Mouse (Mus musculus): ENCODE results near the gene Txn2. TPM values are rescaled to one million over a fixed set of nuclear protein-coding genes. Genes with fewer than 3 reads are reported as not detected.

Gene Txn2
- polyA plus RNA-seq, 1 experiment from 2014 or later, result 239 TPM

- 91% methylated on average over 6 of the region's 6 CpGs for WGBS
Measured at GRCm38 (mm10) chr15:77921636-77922035, 7.2 kb downstream of the Txn2 start.

GRCm38 (mm10) chr15:77920511-77921462 is 8.0 kb downstream of the Txn2 start:
- 73% methylated on average over 10 of the region's 10 CpGs for WGBS
- Histone ChIP-seq H3K9me3 (replicated peaks; ENCODE audit: control insufficient read depth, low read length) (no peaks in the 10 kb centered on the region), H3K4me3 (ENCODE audit: low read depth, low read length) (no peak overlapping the region), H3K27ac (replicated peaks; ENCODE audit: low read depth, low read length) (no peak overlapping the region), H3K4me1 (ENCODE audit: control insufficient read depth, insufficient read depth, low read length) (no peaks in the 10 kb centered on the region), H3K27me3 (ENCODE audit: control insufficient read depth, insufficient read depth, low read length) (no peaks in the 10 kb centered on the region), H3K4me2 (ENCODE audit: low read depth, low read length) (no peak overlapping the region), H3K36me3 (replicated peaks; ENCODE audit: control insufficient read depth, insufficient read depth, low read depth, low read length) (peaks cover 4% of the 10 kb centered on the region), H3K9ac (replicated peaks; ENCODE audit: low read length) (no peak overlapping the region)
- no peak for ATAC-seq (replicated peaks; ENCODE audit: insufficient number of reproducible peaks, low FRiP score, low TSS enrichment, low read depth)
- DNase-seq (ENCODE audit: low spot score), result peak; percentile 50

More at GRCm38 (mm10) chr15:77921636-77922035, 7.2 kb downstream of the Txn2 start:
- H3K27me3 ChIP-seq (ENCODE audit: control insufficient read depth, insufficient read depth, low read length), result no peaks in the 10 kb centered on the region
- H3K9me3 ChIP-seq (replicated peaks; ENCODE audit: control insufficient read depth, low read length), result no peaks in the 10 kb centered on the region
- H3K27ac ChIP-seq (replicated peaks; ENCODE audit: low read depth, low read length), result no peak overlapping the region
- no peak overlapping the region for H3K4me2 ChIP-seq (ENCODE audit: low read depth, low read length)
- no peak overlapping the region for H3K4me3 ChIP-seq (ENCODE audit: low read depth, low read length)
- no peak for DNase-seq (ENCODE audit: low spot score)
- peaks cover 4% of the 10 kb centered on the region for H3K36me3 ChIP-seq (replicated peaks; ENCODE audit: control insufficient read depth, insufficient read depth, low read depth, low read length)
- H3K4me1 ChIP-seq (ENCODE audit: control insufficient read depth, insufficient read depth, low read length), result no peaks in the 10 kb centered on the region
- no peak for ATAC-seq (replicated peaks; ENCODE audit: insufficient number of reproducible peaks, low FRiP score, low TSS enrichment, low read depth)
- H3K9ac ChIP-seq (replicated peaks; ENCODE audit: low read length), result no peak overlapping the region

DNA sequence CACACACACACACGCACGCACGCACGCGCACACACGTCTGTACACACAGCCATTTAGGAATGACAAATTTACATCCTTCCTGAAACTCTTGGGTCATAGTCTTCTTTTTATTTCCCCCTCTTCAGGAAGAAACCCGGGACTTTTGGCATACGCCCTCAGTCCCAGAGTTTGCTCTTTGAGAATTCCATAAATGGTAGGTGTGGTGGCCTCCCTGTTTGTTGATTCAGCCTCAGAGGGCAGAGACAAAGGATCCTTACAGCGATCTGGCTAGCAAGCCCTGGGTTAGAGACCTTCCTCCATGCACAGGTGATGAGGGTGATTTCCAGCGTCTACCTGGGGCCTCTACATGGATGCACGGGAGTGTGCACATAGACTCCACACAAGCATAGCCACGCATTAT is 9.4 kb downstream of the Txn2 start:
- Histone ChIP-seq H3K4me3 (ENCODE audit: low read depth, low read length) (no peak overlapping the region), H3K9ac (replicated peaks; ENCODE audit: low read length) (no peak overlapping the region), H3K27me3 (ENCODE audit: control insufficient read depth, insufficient read depth, low read length) (no peaks in the 10 kb centered on the region), H3K4me2 (ENCODE audit: low read depth, low read length) (no peak overlapping the region), H3K36me3 (replicated peaks; ENCODE audit: control insufficient read depth, insufficient read depth, low read depth, low read length) (peaks cover 9% of the 10 kb centered on the region), H3K4me1 (ENCODE audit: control insufficient read depth, insufficient read depth, low read length) (no peaks in the 10 kb centered on the region), H3K9me3 (replicated peaks; ENCODE audit: control insufficient read depth, low read length) (no peaks in the 10 kb centered on the region), H3K27ac (replicated peaks; ENCODE audit: low read depth, low read length) (no peak overlapping the region)
- ATAC-seq (replicated peaks; ENCODE audit: insufficient number of reproducible peaks, low FRiP score, low TSS enrichment, low read depth), result no peak
- WGBS, result 90% methylated on average over 12 of the region's 12 CpGs
- no peak for DNase-seq (ENCODE audit: low spot score)

- H3K9me3 ChIP-seq (replicated peaks; ENCODE audit: control insufficient read depth, low read length), result no peaks in the 10 kb centered on the region
- WGBS, result 42% methylated on average over 8 of the region's 8 CpGs
- peaks cover 5% of the 10 kb centered on the region for H3K36me3 ChIP-seq (replicated peaks; ENCODE audit: control insufficient read depth, insufficient read depth, low read depth, low read length)
- H3K4me1 ChIP-seq (ENCODE audit: control insufficient read depth, insufficient read depth, low read length), result no peaks in the 10 kb centered on the region
- no peak overlapping the region for H3K4me3 ChIP-seq (ENCODE audit: low read depth, low read length)
- no peak overlapping the region for H3K9ac ChIP-seq (replicated peaks; ENCODE audit: low read length)
- no peak overlapping the region for H3K4me2 ChIP-seq (ENCODE audit: low read depth, low read length)
- H3K27me3 ChIP-seq (ENCODE audit: control insufficient read depth, insufficient read depth, low read length), result no peaks in the 10 kb centered on the region
- H3K27ac ChIP-seq (replicated peaks; ENCODE audit: low read depth, low read length), result no peak overlapping the region
- DNase-seq (ENCODE audit: low spot score) (peak; percentile 95), ATAC-seq (replicated peaks; ENCODE audit: insufficient number of reproducible peaks, low FRiP score, low TSS enrichment, low read depth) (no peak)
Measured at GRCm38 (mm10) chr15:77916851-77917544, 11.8 kb downstream of the Txn2 start.

- Histone ChIP-seq H3K36me3 (replicated peaks; ENCODE audit: control insufficient read depth, insufficient read depth, low read depth, low read length) (peaks cover 5% of the 10 kb centered on the region; the same call in 1 of the 2 replicates), H3K27me3 (ENCODE audit: control insufficient read depth, insufficient read depth, low read length) (no peaks in the 10 kb centered on the region), H3K9ac (replicated peaks; ENCODE audit: low read length) (no peak overlapping the region), H3K4me2 (ENCODE audit: low read depth, low read length) (no peak overlapping the region), H3K4me3 (ENCODE audit: low read depth, low read length) (no peak overlapping the region), H3K27ac (replicated peaks; ENCODE audit: low read depth, low read length) (no peak overlapping the region), H3K9me3 (replicated peaks; ENCODE audit: control insufficient read depth, low read length) (no peaks in the 10 kb centered on the region), H3K4me1 (ENCODE audit: control insufficient read depth, insufficient read depth, low read length) (no peaks in the 10 kb centered on the region)
- no peak for DNase-seq (ENCODE audit: low spot score)
- WGBS, result 94% methylated on average over 4 of the region's 4 CpGs
- no peak for ATAC-seq (replicated peaks; ENCODE audit: insufficient number of reproducible peaks, low FRiP score, low TSS enrichment, low read depth)
Measured at GRCm38 (mm10) chr15:77915287-77915686, 13.5 kb downstream of the Txn2 start.

GRCm38 (mm10) chr15:77914507-77914906 is 14.3 kb downstream of the Txn2 start:
- Histone ChIP-seq H3K4me3 (ENCODE audit: low read depth, low read length) (no peak overlapping the region), H3K9ac (replicated peaks; ENCODE audit: low read length) (no peak overlapping the region), H3K36me3 (replicated peaks; ENCODE audit: control insufficient read depth, insufficient read depth, low read depth, low read length) (peaks cover 5% of the 10 kb centered on the region; the same call in 1 of the 2 replicates), H3K27ac (replicated peaks; ENCODE audit: low read depth, low read length) (no peak overlapping the region), H3K4me1 (ENCODE audit: control insufficient read depth, insufficient read depth, low read length) (no peaks in the 10 kb centered on the region), H3K9me3 (replicated peaks; ENCODE audit: control insufficient read depth, low read length) (no peaks in the 10 kb centered on the region), H3K27me3 (ENCODE audit: control insufficient read depth, insufficient read depth, low read length) (no peaks in the 10 kb centered on the region), H3K4me2 (ENCODE audit: low read depth, low read length) (no peak overlapping the region)
- 96% methylated on average over 3 of the region's 3 CpGs for WGBS
- ATAC-seq (replicated peaks; ENCODE audit: insufficient number of reproducible peaks, low FRiP score, low TSS enrichment, low read depth) (no peak), DNase-seq (ENCODE audit: low spot score) (no peak)

- Histone ChIP-seq H3K4me3 (ENCODE audit: low read depth, low read length) (no peak overlapping the region), H3K4me2 (ENCODE audit: low read depth, low read length) (no peak overlapping the region), H3K9ac (replicated peaks; ENCODE audit: low read length) (no peak overlapping the region), H3K4me1 (ENCODE audit: control insufficient read depth, insufficient read depth, low read length) (no peaks in the 10 kb centered on the region), H3K27ac (replicated peaks; ENCODE audit: low read depth, low read length) (no peak overlapping the region), H3K9me3 (replicated peaks; ENCODE audit: control insufficient read depth, low read length) (no peaks in the 10 kb centered on the region), H3K36me3 (replicated peaks; ENCODE audit: control insufficient read depth, insufficient read depth, low read depth, low read length) (peaks cover 5% of the 10 kb centered on the region; the same call in 1 of the 2 replicates), H3K27me3 (ENCODE audit: control insufficient read depth, insufficient read depth, low read length) (no peaks in the 10 kb centered on the region)
- ATAC-seq (replicated peaks; ENCODE audit: insufficient number of reproducible peaks, low FRiP score, low TSS enrichment, low read depth) (no peak), DNase-seq (ENCODE audit: low spot score) (no peak)
- WGBS, result 84% methylated on average over 8 of the region's 8 CpGs
Measured at GRCm38 (mm10) chr15:77913054-77913453, 15.8 kb downstream of the Txn2 start.

GRCm38 (mm10) chr15:77912585-77912984 is 16.2 kb downstream of the Txn2 start:
- H3K27ac ChIP-seq (replicated peaks; ENCODE audit: low read depth, low read length), result no peak overlapping the region
- no peak for ATAC-seq (replicated peaks; ENCODE audit: insufficient number of reproducible peaks, low FRiP score, low TSS enrichment, low read depth)
- no peak for DNase-seq (ENCODE audit: low spot score)
- H3K9ac ChIP-seq (replicated peaks; ENCODE audit: low read length), result no peak overlapping the region; the same call in 1 of the 2 replicates
- H3K4me2 ChIP-seq (ENCODE audit: low read depth, low read length), result no peak overlapping the region
- no peaks in the 10 kb centered on the region for H3K27me3 ChIP-seq (ENCODE audit: control insufficient read depth, insufficient read depth, low read length)
- H3K36me3 ChIP-seq (replicated peaks; ENCODE audit: control insufficient read depth, insufficient read depth, low read depth, low read length), result peaks cover 5% of the 10 kb centered on the region; the same call in 1 of the 2 replicates
- 49% methylated on average over 7 of the region's 7 CpGs for WGBS
- H3K4me1 ChIP-seq (ENCODE audit: control insufficient read depth, insufficient read depth, low read length), result no peaks in the 10 kb centered on the region
- H3K4me3 ChIP-seq (ENCODE audit: low read depth, low read length), result no peak overlapping the region
- no peaks in the 10 kb centered on the region for H3K9me3 ChIP-seq (replicated peaks; ENCODE audit: control insufficient read depth, low read length)
